In genomic region chr9:108759805-108760204, GRCm38 (mm10) we compare ENCODE assay signal across 8 mouse cellular contexts. TPM values are rescaled to one million over a fixed set of nuclear protein-coding genes. Genes with fewer than 3 reads are reported as not detected.
DNase-seq lines count a peak whose midpoint lies in the region; ATAC-seq and TF ChIP-seq lines count a peak whose summit lies in the region.

No protein-coding gene starts in this region.

- 70% methylated on average over 2 of the region's 2 CpGs for WGBS in forebrain, embryonic 11.5 days
- WGBS in forebrain, embryonic 13.5 days, result 60% methylated on average over 2 of the region's 2 CpGs

- H3K4me1 ChIP-seq in forebrain, embryonic 11.5 days (replicated peaks; ENCODE audit: control insufficient read depth, insufficient read depth, low read length), result no peaks in the 10 kb centered on the region
- H3K4me1 ChIP-seq in forebrain, embryonic 13.5 days, result no peaks in the 10 kb centered on the region
- H3K4me1 ChIP-seq in embryonic fibroblast, embryonic 13.5 days (ENCODE audit: control insufficient read depth, insufficient read depth, low read length), result no peaks in the 10 kb centered on the region

- H3K9me3 ChIP-seq in forebrain, embryonic 11.5 days (ENCODE audit: control insufficient read depth, low read length), result no peaks in the 10 kb centered on the region; the same call in 1 of the 2 replicates
- 0 out of 2 replicates have a peak, but pooled peaks cover 3% of the 10 kb centered on the region for H3K9me3 ChIP-seq in forebrain, embryonic 13.5 days (replicated peaks)

- no peak overlapping the region for H3K9ac ChIP-seq in forebrain, embryonic 11.5 days (ENCODE audit: low read length)
- H3K9ac ChIP-seq in forebrain, embryonic 13.5 days, result no peak overlapping the region

- no peaks in the 10 kb centered on the region for H3K36me3 ChIP-seq in forebrain, embryonic 11.5 days (ENCODE audit: control insufficient read depth, insufficient read depth, low read length)
- H3K36me3 ChIP-seq in forebrain, embryonic 13.5 days (ENCODE audit: poor library complexity, severe bottlenecking), result no peaks in the 10 kb centered on the region

- no peak overlapping the region for H3K4me2 ChIP-seq in forebrain, embryonic 11.5 days (ENCODE audit: low read depth, low read length, severe bottlenecking)
- no peak overlapping the region for H3K4me2 ChIP-seq in forebrain, embryonic 13.5 days

- H3K27ac ChIP-seq in forebrain, embryonic 11.5 days (ENCODE audit: low read depth, low read length), result no peak overlapping the region
- H3K27ac ChIP-seq in forebrain, embryonic 13.5 days, result no peak overlapping the region
- no peak overlapping the region for H3K27ac ChIP-seq in embryonic fibroblast, embryonic 13.5 days (ENCODE audit: insufficient read depth, low read length)

- no peaks in the 10 kb centered on the region for H3K27me3 ChIP-seq in forebrain, embryonic 11.5 days (ENCODE audit: control insufficient read depth, insufficient read depth, low read length)
- no peaks in the 10 kb centered on the region for H3K27me3 ChIP-seq in forebrain, embryonic 13.5 days

- no peak for TF ChIP-seq POLR2A in embryonic fibroblast, embryonic 13.5 days (IDR thresholded peaks at IDR 0.05; ENCODE audit: low read depth, low read length)

- ATAC-seq in forebrain, embryonic 11.5 days (replicated peaks; ENCODE audit: low FRiP score), result no peak
- ATAC-seq in forebrain, embryonic 13.5 days, result no peak

- TF ChIP-seq CTCF in embryonic fibroblast, embryonic 13.5 days (IDR thresholded peaks at IDR 0.05; ENCODE audit: borderline replicate concordance, insufficient read depth, low read length), result peak; percentile 84; the same call in 1 of the 2 replicates

- H3K4me3 ChIP-seq in forebrain, embryonic 11.5 days (ENCODE audit: low read depth, low read length), result no peak overlapping the region
- no peak overlapping the region for H3K4me3 ChIP-seq in forebrain, embryonic 13.5 days
- no peak overlapping the region for H3K4me3 ChIP-seq in embryonic fibroblast, embryonic 13.5 days (ENCODE audit: insufficient read depth, low read length)

- DNase-seq in forebrain, embryonic 11.5 days (ENCODE audit: low spot score), result peak; percentile 72
- peak; percentile 13 for DNase-seq in urinary bladder, postnatal 25 days (ENCODE audit: low spot score)
- DNase-seq in urinary bladder, postnatal 10 days (ENCODE audit: low spot score), result no peak
- peak; percentile 79 for DNase-seq in lung, postnatal 36 days
- DNase-seq in thymus, postnatal 10 days (ENCODE audit: low spot score in 2 of 2), result peak; percentile 15 to 62
- DNase-seq in right cerebral cortex, adult 18-20 months, result no peak

RNA-seq across cellular contexts. Expression of gene Ip6k2, which starts 23.8 kb away (rescaled TPM):
- 96.6 and 108 TPM in 2 replicates for polyA plus RNA-seq in forebrain, embryonic 11.5 days (2014; fragmentation: Nextera tagmentation; extraction: Ambion mirVana)
- 153 and 172 TPM in 2 replicates for polyA plus RNA-seq in forebrain, embryonic 13.5 days (2015; fragmentation: Nextera tagmentation; extraction: Ambion mirVana)
- 83.0 and 93.8 TPM in 2 replicates for polyA plus RNA-seq in embryonic fibroblast, embryonic 13.5 days (2011; ENCODE audit: insufficient read length, low read depth, missing spikeins)

RNA-seq across cellular contexts. Expression of gene Nckipsd, which starts 48.4 kb away (rescaled TPM):
- 14.4 and 22.0 TPM in 2 replicates for polyA plus RNA-seq in forebrain, embryonic 11.5 days (2014; fragmentation: Nextera tagmentation; extraction: Ambion mirVana)
- 15.2 and 17.6 TPM in 2 replicates for polyA plus RNA-seq in forebrain, embryonic 13.5 days (2015; fragmentation: Nextera tagmentation; extraction: Ambion mirVana)
- 7.6 and 8.7 TPM in 2 replicates for polyA plus RNA-seq in embryonic fibroblast, embryonic 13.5 days (2011; ENCODE audit: insufficient read length, low read depth, missing spikeins)

Comparison
In these comparisons a context has a peak if more than half of its experiments do, and no peak if none do; other contexts are left out.
1. DNase-seq: peak in forebrain, embryonic 11.5 days (single experiment), urinary bladder, postnatal 25 days (single experiment), lung, postnatal 36 days (single experiment) and thymus, postnatal 10 days (2 of 2); none in urinary bladder, postnatal 10 days (single experiment) and right cerebral cortex, adult 18-20 months (single experiment).